Mouse (Mus musculus) midbrain, embryonic 12.5 days (tissue): ENCODE results near the gene Cyfip1. TPM values are rescaled to one million over a fixed set of nuclear protein-coding genes. Genes with fewer than 3 reads are reported as not detected.
"Not testable (repeated sequence)": the region's sequence is repeated elsewhere in the genome, so short reads cannot be mapped to it uniquely, and the experiment has no call there.

ENCODE experiments used
- ATAC-seq: fragments of 200-750 bp; cut with Nextera tagmentation; 2 replicates; pipeline ENCODE4 v1.8.0; 2017; ENCODE audit warnings: low read depth, moderate TSS enrichment, moderate library complexity; ENCODE audit not compliant: low FRiP score
- H3K27ac ChIP-seq: fragments of 300-500 bp; sonication (generic); replicated peaks from 2 replicates; pipeline ENCODE4 v1.5.1; 2016; ENCODE audit warnings: mild to moderate bottlenecking
- H3K27me3 ChIP-seq: fragments of 300-500 bp; sonication (generic); 2 replicates; pipeline ENCODE4 v1.6.1; 2016; ENCODE audit warnings: mild to moderate bottlenecking
- H3K36me3 ChIP-seq: fragments of 300-500 bp; sonication (generic); 2 replicates; pipeline ENCODE4 v1.6.1; 2016
- H3K4me1 ChIP-seq: fragments of 300-500 bp; sonication (generic); 2 replicates; pipeline ENCODE4 v1.6.1; 2016
- H3K4me2 ChIP-seq: fragments of 300-500 bp; sonication (generic); replicated peaks from 2 replicates; pipeline ENCODE4 v1.6.1; 2016; ENCODE audit warnings: mild to moderate bottlenecking, moderate library complexity
- H3K4me3 ChIP-seq: fragments of 300-500 bp; sonication (generic); 2 replicates; pipeline ENCODE4 v1.5.1; 2016; ENCODE audit warnings: mild to moderate bottlenecking
- H3K9ac ChIP-seq: fragments of 300-500 bp; sonication (generic); replicated peaks from 2 replicates; pipeline ENCODE4 v1.6.1; 2016; ENCODE audit warnings: mild to moderate bottlenecking, moderate library complexity
- H3K9me3 ChIP-seq: fragments of 300-500 bp; sonication (generic); 2 replicates; pipeline ENCODE4 v1.6.1; 2016; ENCODE audit warnings: mild to moderate bottlenecking
- WGBS: fragments of 180-500 bp; shearing (Covaris S2); methylation state at CpG from one replicate; pipeline ENCODE4 v1.1.7; 2016; 5-methylcytosine and 5-hydroxymethylcytosine counted together
- polyA plus RNA-seq: library from polyadenylated mRNA; unstranded; fragments of >200 nt; fragmentation: Nextera tagmentation; extraction: Ambion mirVana; gene quantifications from 2 replicates; pipeline ENCODE4 v1.2.1, GENCODE M21; 2016

Cyfip1 gene
- polyA plus RNA-seq, 1 experiment from 2014 or later, result 79.9 TPM

DNA sequence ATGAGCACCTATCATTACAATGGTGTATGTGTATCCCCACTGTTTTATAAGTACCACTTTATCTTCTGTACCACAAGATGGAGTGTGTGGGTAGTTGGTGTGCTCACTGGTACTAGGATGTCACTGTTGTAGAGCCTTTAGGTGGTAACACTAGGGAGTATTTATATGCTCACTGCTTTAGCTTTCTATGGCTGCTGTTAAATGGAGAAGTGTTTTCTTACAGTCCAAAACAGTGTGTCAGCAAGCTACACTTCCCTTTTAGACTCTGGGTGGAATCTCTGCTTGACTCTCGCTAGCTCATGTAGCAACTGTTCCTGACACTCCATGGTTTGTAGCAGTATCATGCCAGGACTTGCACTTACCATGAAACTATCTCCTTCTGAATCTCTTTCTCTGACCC, 68.0 kb downstream of the Cyfip1 start:
- no peaks in the 10 kb centered on the region for H3K4me1 ChIP-seq
- WGBS, result 96% methylated on average over 1 of the region's 1 CpGs
- peaks cover 73% of the 10 kb centered on the region for H3K36me3 ChIP-seq
- ATAC-seq, result no peak
- H3K9ac ChIP-seq, result no peak overlapping the region
- H3K4me3 ChIP-seq, result no peak overlapping the region
- H3K9me3 ChIP-seq, result no peaks in the 10 kb centered on the region
- H3K4me2 ChIP-seq, result no peak overlapping the region
- no peaks in the 10 kb centered on the region for H3K27me3 ChIP-seq
- no peak overlapping the region for H3K27ac ChIP-seq

DNA sequence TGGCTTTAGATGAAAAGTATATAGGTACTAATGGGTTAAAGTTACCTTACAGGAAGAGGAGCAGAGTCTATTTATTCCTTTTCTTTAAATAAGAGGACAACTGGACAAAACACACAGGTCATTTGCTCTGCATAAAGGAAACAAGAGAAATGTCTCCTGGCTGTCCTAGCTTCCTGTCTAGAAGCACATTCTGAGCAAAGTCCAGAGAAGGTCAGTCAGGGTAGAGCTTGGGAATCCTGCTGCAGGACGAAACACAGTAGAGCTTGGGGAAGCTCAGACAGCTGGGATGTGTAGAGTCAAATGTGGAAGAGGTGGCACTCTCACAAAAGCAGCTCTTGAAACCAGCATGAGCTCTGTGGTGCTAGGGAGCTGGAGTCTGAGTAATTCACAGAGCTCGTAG, 68.8 kb downstream of the Cyfip1 start:
- Histone ChIP-seq H3K36me3 (peaks cover 73% of the 10 kb centered on the region), H3K4me2 (no peak overlapping the region), H3K4me3 (no peak overlapping the region), H3K4me1 (no peaks in the 10 kb centered on the region), H3K9me3 (no peaks in the 10 kb centered on the region), H3K27ac (no peak overlapping the region), H3K9ac (no peak overlapping the region), H3K27me3 (no peaks in the 10 kb centered on the region)
- WGBS, result 87% methylated on average over 2 of the region's 2 CpGs
- ATAC-seq, result no peak

DNA sequence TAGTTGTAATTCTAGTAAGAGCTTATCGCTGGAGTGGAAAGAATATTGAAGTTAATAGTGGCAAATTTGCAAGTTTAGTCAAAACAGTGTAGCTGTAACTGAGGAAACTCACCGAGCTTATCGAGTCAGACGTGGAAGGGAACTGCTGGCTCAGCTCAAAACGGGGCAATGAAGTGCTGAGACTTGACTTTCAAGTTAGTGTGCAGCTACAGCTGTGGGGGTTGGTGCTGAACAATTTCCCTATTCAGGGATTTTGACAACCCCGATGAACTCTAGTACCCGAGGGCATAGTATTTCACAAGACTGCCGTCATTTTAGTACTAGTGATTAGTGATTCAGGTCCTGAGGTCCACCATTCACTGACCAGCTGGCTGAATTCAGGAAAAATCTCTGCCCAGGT, 69.8 kb downstream of the Cyfip1 start:
- WGBS, result 85% methylated on average over 8 of the region's 8 CpGs
- Histone ChIP-seq H3K4me1 (no peaks in the 10 kb centered on the region), H3K9ac (no peak overlapping the region), H3K27ac (no peak overlapping the region), H3K4me3 (no peak overlapping the region), H3K27me3 (no peaks in the 10 kb centered on the region), H3K36me3 (peaks cover 76% of the 10 kb centered on the region), H3K9me3 (no peaks in the 10 kb centered on the region), H3K4me2 (no peak overlapping the region)
- no peak for ATAC-seq

DNA sequence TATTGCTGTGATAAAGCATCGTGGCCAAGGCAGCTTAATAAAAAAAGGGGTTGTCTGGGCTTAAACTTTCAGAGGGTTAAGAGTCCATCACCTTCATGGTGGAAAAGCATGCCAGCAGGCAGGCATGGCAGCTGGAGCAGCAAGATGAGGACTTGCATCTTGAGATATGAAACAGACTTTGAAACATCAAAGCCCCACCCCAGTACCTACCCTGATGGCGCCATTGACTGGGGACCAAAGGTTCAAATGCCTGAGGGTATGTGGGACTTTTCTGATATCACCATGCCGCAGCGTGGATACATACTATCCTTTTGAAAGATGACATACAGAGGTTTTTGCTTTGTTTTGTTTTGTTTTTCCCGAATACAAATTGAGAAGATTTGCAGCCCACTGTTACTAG, 70.6 kb downstream of the Cyfip1 start:
- Histone ChIP-seq H3K4me3 (no peak overlapping the region), H3K9ac (no peak overlapping the region), H3K4me1 (no peaks in the 10 kb centered on the region), H3K9me3 (no peaks in the 10 kb centered on the region), H3K27me3 (no peaks in the 10 kb centered on the region), H3K36me3 (peaks cover 81% of the 10 kb centered on the region), H3K4me2 (no peak overlapping the region), H3K27ac (no peak overlapping the region)
- 92% methylated on average over 5 of the region's 5 CpGs for WGBS
- no peak for ATAC-seq

DNA sequence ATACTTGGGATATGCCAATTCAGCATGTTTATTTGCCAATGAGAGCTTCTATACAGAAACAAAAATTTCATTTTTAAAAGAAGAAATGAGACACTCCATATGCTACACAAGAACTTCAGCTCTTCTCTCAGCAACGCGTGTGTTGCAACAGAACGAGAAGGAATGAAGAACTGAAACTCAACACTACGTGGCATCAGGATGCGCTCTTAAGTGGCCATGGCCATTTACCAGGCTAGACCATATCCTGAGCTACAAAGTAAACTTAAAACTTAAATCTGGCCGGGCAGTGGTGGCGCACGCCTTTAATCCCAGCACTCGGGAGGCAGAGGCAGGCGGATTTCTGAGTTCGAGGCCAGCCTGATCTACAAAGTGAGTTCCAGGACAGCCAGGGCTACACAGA, 76.8 kb downstream of the Cyfip1 start:
- H3K4me2 ChIP-seq, H3K4me3 ChIP-seq, H3K9ac ChIP-seq, H3K9me3 ChIP-seq, H3K4me1 ChIP-seq, H3K27ac ChIP-seq, H3K27me3 ChIP-seq, ATAC-seq: not testable (repeated sequence)
- 97% methylated on average over 11 of the region's 11 CpGs for WGBS
- peaks cover 71% of the 10 kb centered on the region for H3K36me3 ChIP-seq

DNA sequence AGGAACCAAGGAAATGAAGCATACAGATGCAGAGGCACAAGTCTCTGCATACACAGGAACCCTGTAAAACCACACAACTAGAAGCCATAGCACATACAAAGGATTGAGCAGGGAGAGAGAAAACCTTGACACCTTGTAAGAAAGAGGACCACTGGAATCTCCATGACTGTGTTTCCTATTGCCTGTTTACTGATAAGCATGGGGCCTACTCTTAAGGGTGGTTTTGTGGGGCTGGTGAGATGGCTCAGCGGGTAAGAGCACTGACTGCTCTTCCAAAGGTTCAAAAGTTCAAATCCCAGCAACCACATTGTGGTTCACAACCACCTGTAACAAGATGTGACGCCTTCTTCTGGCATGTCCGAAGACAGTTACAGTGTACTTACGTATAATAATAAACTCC, 85.7 kb downstream of the Cyfip1 start:
- Histone ChIP-seq H3K36me3 (peaks cover 61% of the 10 kb centered on the region), H3K9me3 (no peaks in the 10 kb centered on the region), H3K27me3 (no peaks in the 10 kb centered on the region), H3K4me3 (no peak overlapping the region), H3K4me2 (no peak overlapping the region), H3K4me1 (no peaks in the 10 kb centered on the region), H3K9ac (no peak overlapping the region), H3K27ac (no peak overlapping the region)
- no peak for ATAC-seq
- WGBS, result 90% methylated on average over 4 of the region's 4 CpGs

DNA sequence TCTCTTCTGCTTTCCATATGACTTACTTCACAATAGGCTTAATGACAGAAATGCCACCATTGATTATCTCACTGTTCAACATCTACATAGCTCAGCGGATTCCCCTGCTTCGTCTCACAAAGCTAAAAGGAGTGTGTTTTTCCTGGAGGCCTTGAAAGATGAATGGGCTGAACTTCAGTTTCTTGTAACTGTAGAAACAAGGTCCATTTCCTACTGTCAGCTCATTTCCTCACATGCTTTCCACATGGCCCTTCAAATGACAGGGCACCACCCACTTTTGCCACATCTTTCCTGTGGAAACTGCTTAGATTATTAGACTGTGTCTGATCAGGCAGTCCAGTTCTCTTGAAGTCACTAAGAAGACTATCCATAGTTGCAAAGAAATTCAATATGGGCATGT, 87.1 kb downstream of the Cyfip1 start:
- H3K4me1 ChIP-seq, result no peaks in the 10 kb centered on the region
- no peak overlapping the region for H3K27ac ChIP-seq
- H3K9me3 ChIP-seq, result no peaks in the 10 kb centered on the region
- no peak overlapping the region for H3K9ac ChIP-seq
- no peak overlapping the region for H3K4me2 ChIP-seq
- no peaks in the 10 kb centered on the region for H3K27me3 ChIP-seq
- 89% methylated on average over 2 of the region's 2 CpGs for WGBS
- H3K4me3 ChIP-seq, result no peak overlapping the region
- peaks cover 50% of the 10 kb centered on the region for H3K36me3 ChIP-seq
- ATAC-seq, result no peak

DNA sequence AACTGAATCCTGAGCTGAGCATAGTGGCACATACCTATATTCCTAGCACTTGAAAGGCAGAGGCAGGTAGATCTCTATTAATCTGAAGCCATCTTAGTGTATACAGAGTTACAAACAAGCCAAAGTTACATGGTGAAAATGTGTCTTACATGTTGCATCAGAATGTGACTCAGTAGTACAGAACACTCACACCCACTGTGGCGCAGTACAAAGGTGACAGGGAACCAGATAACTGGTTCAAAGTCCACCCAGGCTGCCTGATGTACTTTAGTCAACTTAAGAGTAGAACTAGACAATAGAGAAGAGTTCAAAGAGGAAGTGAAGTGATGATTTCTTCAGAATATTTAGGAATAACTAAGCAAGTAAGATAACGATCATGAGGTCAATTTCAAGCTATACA, 93.5 kb downstream of the Cyfip1 start:
- H3K9ac ChIP-seq, result no peak overlapping the region
- peaks cover 13% of the 10 kb centered on the region for H3K36me3 ChIP-seq
- no peaks in the 10 kb centered on the region for H3K9me3 ChIP-seq
- no peak for ATAC-seq
- H3K4me3 ChIP-seq, result no peak overlapping the region
- WGBS, result 96% methylated on average over 2 of the region's 2 CpGs
- no peak overlapping the region for H3K27ac ChIP-seq
- no peak overlapping the region for H3K4me2 ChIP-seq
- no peaks in the 10 kb centered on the region for H3K4me1 ChIP-seq
- no peaks in the 10 kb centered on the region for H3K27me3 ChIP-seq

DNA sequence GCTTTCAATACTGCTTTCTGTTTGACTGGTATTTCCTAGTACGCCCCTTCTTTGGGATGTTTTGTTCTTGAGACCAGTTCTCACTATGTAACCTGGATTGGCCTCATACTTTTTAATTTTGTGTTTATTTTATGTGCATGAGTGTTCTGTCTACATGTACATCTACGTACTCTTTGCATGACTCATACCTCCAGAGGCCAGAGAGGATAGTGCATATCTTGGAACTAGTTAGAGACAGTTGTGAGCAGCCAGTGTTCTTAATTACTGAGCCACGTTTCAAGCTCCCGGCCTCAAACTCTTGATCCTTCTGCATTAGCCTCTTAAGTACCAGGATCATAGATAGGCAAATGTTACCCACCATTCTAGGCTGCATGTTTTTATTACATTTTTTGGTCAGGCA, 96.8 kb downstream of the Cyfip1 start:
- Histone ChIP-seq H3K9ac (no peak overlapping the region), H3K4me3 (no peak overlapping the region), H3K4me1 (no peaks in the 10 kb centered on the region), H3K4me2 (no peak overlapping the region), H3K9me3 (no peaks in the 10 kb centered on the region), H3K36me3 (0 out of 2 replicates have a peak, but pooled peaks cover 5% of the 10 kb centered on the region), H3K27me3 (no peaks in the 10 kb centered on the region), H3K27ac (no peak overlapping the region)
- ATAC-seq, result no peak
- 91% methylated on average over 4 of the region's 4 CpGs for WGBS

DNA sequence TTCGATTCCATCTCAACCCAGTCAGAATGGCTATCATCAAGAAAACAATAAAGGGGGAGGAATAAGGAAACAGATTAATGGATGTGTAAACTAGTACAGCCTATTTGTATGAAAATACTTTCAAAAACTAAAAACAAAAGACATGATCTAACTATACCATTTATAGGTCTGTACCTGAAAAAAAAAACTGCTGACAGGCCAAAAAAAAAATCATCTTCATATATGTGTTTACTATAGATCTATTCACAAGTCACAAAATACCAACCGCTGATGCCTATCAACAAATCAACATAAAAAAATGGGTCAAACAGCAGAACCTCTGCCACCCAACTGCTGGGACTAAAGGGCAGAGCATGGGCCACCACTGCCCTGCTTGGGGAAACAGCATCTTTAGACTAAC, 114.5 kb downstream of the Cyfip1 start:
- H3K4me1 ChIP-seq, result peaks cover 3% of the 10 kb centered on the region; the same call in 1 of the 2 replicates
- no peaks in the 10 kb centered on the region for H3K9me3 ChIP-seq
- H3K36me3 ChIP-seq, result peaks cover 9% of the 10 kb centered on the region
- ATAC-seq, result no peak
- WGBS, result 97% methylated on average over 2 of the region's 2 CpGs
- H3K27me3 ChIP-seq, result no peaks in the 10 kb centered on the region
- H3K4me3 ChIP-seq, result no peak overlapping the region
- no peak overlapping the region for H3K27ac ChIP-seq
- no peak overlapping the region for H3K9ac ChIP-seq
- H3K4me2 ChIP-seq, result no peak overlapping the region

DNA sequence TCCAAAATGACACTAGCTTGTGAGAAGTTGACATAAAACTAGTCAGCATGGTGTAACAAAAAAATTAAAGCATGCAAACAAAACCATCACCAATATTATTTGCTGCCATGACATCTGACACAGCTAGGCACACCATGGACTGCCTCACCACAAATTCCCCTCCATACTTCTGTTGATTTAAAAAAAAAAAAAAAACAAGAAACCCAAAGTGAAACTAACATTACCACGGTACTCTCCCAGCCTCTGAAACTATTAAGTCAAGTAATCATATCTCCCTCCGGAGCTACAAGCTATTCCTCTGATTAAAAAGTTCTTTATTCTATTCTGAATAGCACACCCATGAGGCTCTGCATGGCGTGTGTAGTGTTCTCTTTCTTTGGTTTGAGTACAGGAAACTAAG, 115.6 kb downstream of the Cyfip1 start:
- Histone ChIP-seq H3K36me3 (peaks cover 9% of the 10 kb centered on the region), H3K4me3 (no peak overlapping the region), H3K9me3 (no peaks in the 10 kb centered on the region), H3K9ac (no peak overlapping the region), H3K4me1 (peaks cover 4% of the 10 kb centered on the region; the same call in 1 of the 2 replicates), H3K27me3 (no peaks in the 10 kb centered on the region), H3K4me2 (no peak overlapping the region), H3K27ac (no peak overlapping the region)
- ATAC-seq, result no peak
- 92% methylated on average over 3 of the region's 3 CpGs for WGBS

DNA sequence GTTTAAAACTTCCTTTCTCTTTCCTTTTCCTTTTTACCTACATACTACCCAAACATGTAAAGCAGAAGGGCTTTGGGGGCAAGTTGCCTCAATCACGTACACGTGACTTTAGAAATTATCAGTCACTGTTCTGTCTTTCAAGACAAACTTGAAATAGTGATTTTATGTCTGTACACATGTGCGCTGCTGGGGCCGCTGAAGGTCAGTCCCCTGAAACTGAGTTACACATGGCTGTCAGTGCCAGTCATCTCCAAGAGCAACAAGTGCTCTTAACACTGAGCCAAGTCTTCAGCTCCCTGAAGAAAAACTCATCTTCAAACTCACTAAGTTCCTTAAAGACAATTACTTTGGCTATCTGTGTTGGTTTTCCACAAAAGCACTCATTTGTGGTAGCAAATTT, 116.4 kb downstream of the Cyfip1 start:
- peaks cover 6% of the 10 kb centered on the region; the same call in 1 of the 2 replicates for H3K4me1 ChIP-seq
- 97% methylated on average over 4 of the region's 4 CpGs for WGBS
- H3K4me2 ChIP-seq, result no peak overlapping the region
- no peaks in the 10 kb centered on the region for H3K9me3 ChIP-seq
- H3K4me3 ChIP-seq, result no peak overlapping the region
- no peak for ATAC-seq
- H3K9ac ChIP-seq, result no peak overlapping the region
- H3K27me3 ChIP-seq, result no peaks in the 10 kb centered on the region
- H3K27ac ChIP-seq, result no peak overlapping the region
- H3K36me3 ChIP-seq, result peaks cover 9% of the 10 kb centered on the region

DNA sequence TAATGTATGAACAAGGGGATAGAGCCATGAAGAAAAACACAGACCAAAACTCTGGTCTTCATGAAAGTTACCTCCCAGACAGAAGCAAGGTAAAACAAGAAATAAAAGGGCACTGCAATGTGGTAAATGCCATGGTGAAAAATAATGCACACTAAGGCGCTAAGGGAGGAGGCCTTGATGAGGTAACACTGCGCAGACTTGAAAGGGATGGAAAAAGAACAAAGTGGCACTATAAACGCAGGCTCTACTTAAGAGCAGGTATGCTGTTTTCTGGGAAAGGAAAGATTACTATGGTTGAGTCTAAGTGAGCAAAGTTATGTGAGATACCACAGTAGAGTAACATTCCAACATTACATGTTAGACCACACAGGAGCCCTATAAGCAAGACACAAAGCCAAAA, 118.3 kb downstream of the Cyfip1 start:
- H3K4me3 ChIP-seq, result no peak overlapping the region

More for the DNA sequence above, 118.3 kb downstream of the Cyfip1 start:
- 97% methylated on average over 3 of the region's 3 CpGs for WGBS
- no peak overlapping the region for H3K4me2 ChIP-seq
- H3K27ac ChIP-seq, result no peak overlapping the region
- H3K9me3 ChIP-seq, result no peaks in the 10 kb centered on the region
- H3K9ac ChIP-seq, result no peak overlapping the region
- no peak for ATAC-seq
- peaks cover 12% of the 10 kb centered on the region for H3K4me1 ChIP-seq
- no peaks in the 10 kb centered on the region for H3K27me3 ChIP-seq
- no peaks in the 10 kb centered on the region; the same call in 1 of the 2 replicates for H3K36me3 ChIP-seq
